Mouse (Mus musculus): ENCODE results near the gene Ctxn1. TPM values are rescaled to one million over a fixed set of nuclear protein-coding genes. Genes with fewer than 3 reads are reported as not detected.

The Ctxn1 gene
- under 1 TPM; 0.60 to 0.93 TPM for polyA plus RNA-seq (2017; shearing (Covaris generic))

GRCm38 (mm10) chr8:4259125-4259804, at the start of gene Ctxn1:
Gene Ctxn1, minus strand, starts transcription at chr8:4259274.

GRCm38 (mm10) chr8:4275275-4276110, 16.4 kb upstream of the Ctxn1 start, which contains the start of gene Timm44:
Gene Timm44, minus strand, starts transcription at chr8:4275913.

GRCm38 (mm10) chr8:4252934-4253841, 5.9 kb downstream of the Ctxn1 start, which contains the start of gene Snapc2:
Gene Snapc2, plus strand, starts transcription at chr8:4253080.

GRCm38 (mm10) chr8:4247951-4248540, 11.0 kb downstream of the Ctxn1 start, which contains the start of gene Tgfbr3l:
Gene Tgfbr3l, plus strand, starts transcription at chr8:4248214.

GRCm38 (mm10) chr8:4238434-4239192, 20.5 kb downstream of the Ctxn1 start, which contains the start of the genes Map2k7 and Gm49320:
Gene Map2k7, plus strand, starts transcription at chr8:4238740.
Gene Gm49320, plus strand, starts transcription at chr8:4238865.

GRCm38 (mm10) chr8:4226739-4227347, 32.2 kb downstream of the Ctxn1 start, which contains the start of gene Lrrc8e:
Gene Lrrc8e, plus strand, starts transcription at chr8:4226827.

GRCm38 (mm10) chr8:4216791-4217621, 42.1 kb downstream of the Ctxn1 start, which contains the start of gene Prr36:
Gene Prr36, minus strand, starts transcription at chr8:4217459.

Other genes with a start within 250 kb of the Ctxn1 start
- gene Cd209f, start 153.4 kb downstream of the Ctxn1 start, polyA plus RNA-seq (2017; shearing (Covaris generic)): 1 to 10 TPM in 1 of 2 experiments, not detected in 1; 1.3 TPM
- 1 to 10 TPM in 1 of 2 experiments, under 1 TPM in 1; 0.34 to 1.9 TPM for gene Cd209g, start 125.2 kb downstream of the Ctxn1 start, polyA plus RNA-seq (2017; shearing (Covaris generic))
- 10 to 100 TPM; 15.1 to 18.0 TPM for gene Evi5l, start 92.7 kb downstream of the Ctxn1 start, polyA plus RNA-seq (2017; shearing (Covaris generic))
- gene Prr36, start 41.8 kb downstream of the Ctxn1 start, polyA plus RNA-seq (2017; shearing (Covaris generic)): under 1 TPM; 0.35 to 0.44 TPM
- gene Lrrc8e, start 32.4 kb downstream of the Ctxn1 start, polyA plus RNA-seq (2017; shearing (Covaris generic)): 1 to 10 TPM in 1 of 2 experiments, under 1 TPM in 1; 0.18 to 3.5 TPM
- gene Map2k7, start 20.5 kb downstream of the Ctxn1 start, polyA plus RNA-seq (2017; shearing (Covaris generic)): 10 to 100 TPM; 58.6 to 68.9 TPM
- gene Gm49320, start 20.4 kb downstream of the Ctxn1 start, polyA plus RNA-seq (2017; shearing (Covaris generic)): under 1 TPM; 0.24 to 0.29 TPM
- gene Tgfbr3l, start 11.1 kb downstream of the Ctxn1 start, polyA plus RNA-seq (2017; shearing (Covaris generic)): 1 to 10 TPM; 5.8 to 6.7 TPM
- 10 to 100 TPM; 24.2 to 38.1 TPM for gene Snapc2, start 6.2 kb downstream of the Ctxn1 start, polyA plus RNA-seq (2017; shearing (Covaris generic))
- 10 to 100 TPM; 56.1 to 70.3 TPM for gene Timm44, start 16.6 kb upstream of the Ctxn1 start, polyA plus RNA-seq (2017; shearing (Covaris generic))
- gene Ccl25, start 65.9 kb upstream of the Ctxn1 start, polyA plus RNA-seq (2017; shearing (Covaris generic)): 10 to 100 TPM; 11.4 to 17.2 TPM
- gene Elavl1, start 66.1 kb upstream of the Ctxn1 start, polyA plus RNA-seq (2017; shearing (Covaris generic)): 100 to 1,000 TPM; 202 to 259 TPM
- gene Cers4, start 233.8 kb upstream of the Ctxn1 start, polyA plus RNA-seq (2017; shearing (Covaris generic)): 10 to 100 TPM; 50.7 to 76.7 TPM

Data from inflammation-experienced regulatory T-cells (primary cell).